Mouse (Mus musculus): ENCODE data around the gene 4930432K21Rik. TPM values are rescaled to one million over a fixed set of nuclear protein-coding genes. Genes with fewer than 3 reads are reported as not detected.

Gene 4930432K21Rik
- polyA plus RNA-seq, 1 experiment, result not detected

GRCm38 (mm10) chr8:84220105-84220504, 72.3 kb downstream of the 4930432K21Rik start:
- Histone ChIP-seq H3K27me3 (ENCODE audit: control insufficient read depth) (no peaks in the 10 kb centered on the region), H3K4me3 (replicated peaks) (no peak overlapping the region), H3K9me3 (ENCODE audit: control insufficient read depth, low read length) (no peaks in the 10 kb centered on the region), H3K36me3 (ENCODE audit: control insufficient read depth) (peaks cover 35% of the 10 kb centered on the region), H3K4me1 (ENCODE audit: control insufficient read depth) (peaks cover 13% of the 10 kb centered on the region)
- TF ChIP-seq TAL1 (IDR thresholded peaks at IDR 0.05; ENCODE audit: low read length), result no peak
- no peak for TF ChIP-seq GATA1 (IDR thresholded peaks at IDR 0.05; ENCODE audit: low read length)

Other genes with a start within 250 kb of the 4930432K21Rik start
- gene Adgrl1, start 247.9 kb upstream of the 4930432K21Rik start, polyA plus RNA-seq (2012), result 0.04 and 0.08 TPM in 2 replicates
- gene Gm10644, start 192.8 kb upstream of the 4930432K21Rik start, polyA plus RNA-seq (2012), result not detected in 2 replicates
- 56.4 and 58.6 TPM in 2 replicates for gene Asf1b, start 192.5 kb upstream of the 4930432K21Rik start, polyA plus RNA-seq (2012)
- 2.3 and 2.7 TPM in 2 replicates for gene Prkaca, start 175.0 kb upstream of the 4930432K21Rik start, polyA plus RNA-seq (2012)
- 37.5 and 42.8 TPM in 2 replicates for gene Samd1, start 150.4 kb upstream of the 4930432K21Rik start, polyA plus RNA-seq (2012)
- gene 1700067K01Rik, start 146.5 kb upstream of the 4930432K21Rik start, polyA plus RNA-seq (2012), result 0.34 and 0.71 TPM in 2 replicates
- gene 2210011C24Rik, start 135.9 kb upstream of the 4930432K21Rik start, polyA plus RNA-seq (2012), result not detected in 2 replicates
- gene Palm3, start 126.6 kb upstream of the 4930432K21Rik start, polyA plus RNA-seq (2012), result 0.01 TPM in 1 of 2 replicates, not detected in the other
- gene Il27ra, start 105.4 kb upstream of the 4930432K21Rik start, polyA plus RNA-seq (2012), result 0.02 TPM in 1 of 2 replicates, not detected in the other
- not detected in 2 replicates for gene Rln3, start 103.0 kb upstream of the 4930432K21Rik start, polyA plus RNA-seq (2012)
- not detected in 2 replicates for gene Gm10643, start 82.9 kb upstream of the 4930432K21Rik start, polyA plus RNA-seq (2012)
- 3.9 and 4.7 TPM in 2 replicates for gene Rfx1, start 81.2 kb upstream of the 4930432K21Rik start, polyA plus RNA-seq (2012)
- gene Dcaf15, start 43.3 kb upstream of the 4930432K21Rik start, polyA plus RNA-seq (2012), result 4.7 and 4.9 TPM in 2 replicates
- not detected in 2 replicates for gene Podnl1, start 22.0 kb upstream of the 4930432K21Rik start, polyA plus RNA-seq (2012)
- 1.0 and 1.4 TPM in 2 replicates for gene Cc2d1a, start 89 bp upstream of the 4930432K21Rik start, polyA plus RNA-seq (2012)
- gene Nanos3, start 37.2 kb downstream of the 4930432K21Rik start, polyA plus RNA-seq (2012), result not detected in 2 replicates
- 0.44 and 0.65 TPM in 2 replicates for gene Zswim4, start 89.0 kb downstream of the 4930432K21Rik start, polyA plus RNA-seq (2012)
- gene D8Ertd738e, start 101.7 kb downstream of the 4930432K21Rik start, polyA plus RNA-seq (2012), result 43.2 and 62.9 TPM in 2 replicates
- gene Mri1, start 109.3 kb downstream of the 4930432K21Rik start, polyA plus RNA-seq (2012), result 2.2 and 2.5 TPM in 2 replicates
- gene Ccdc130, start 122.4 kb downstream of the 4930432K21Rik start, polyA plus RNA-seq (2012), result 0.59 and 1.8 TPM in 2 replicates
- gene Cacna1a, start 240.4 kb downstream of the 4930432K21Rik start, polyA plus RNA-seq (2012), result 0.88 and 0.95 TPM in 2 replicates